Mouse (Mus musculus) monocyte, adult 5-6 weeks (primary cell): ENCODE data around the gene Gm11541. TPM values are rescaled to one million over a fixed set of nuclear protein-coding genes. Genes with fewer than 3 reads are reported as not detected.
"Not testable (repeated sequence)": the region's sequence is repeated elsewhere in the genome, so short reads cannot be mapped to it uniquely, and the experiment has no call there.

Source experiments
- ATAC-seq: fragments of 153-309, 156-312 bp; replicated peaks from 2 replicates; pipeline ENCODE4 v1.8.0; 2017; ENCODE audit warnings: mild to moderate bottlenecking; ENCODE audit not compliant: low TSS enrichment, insufficient number of reproducible peaks, severe bottlenecking, poor library complexity, low FRiP score
- total RNA-seq: library from RNA; stranded (forward); fragments of 200-1000, 200-491, 200-594 nt; gene quantifications from 3 replicates; pipeline ENCODE4 v1.2.3, GENCODE M21; 2017

The Gm11541 gene
- total RNA-seq, 1 experiment from 2014 or later = not detected

- no peak for ATAC-seq
These were observed 51.3 kb downstream of the Gm11541 start for GRCm38 (mm10) chr11:94652973-94653372.

GRCm38 (mm10) chr11:94651241-94651640 is 53.1 kb downstream of the Gm11541 start:
- not testable (repeated sequence) for ATAC-seq

GRCm38 (mm10) chr11:94646457-94646856 is 57.8 kb downstream of the Gm11541 start:
- ATAC-seq = no peak

Other genes with a start within 250 kb of the Gm11541 start
- not detected in 3 replicates for gene Cacna1g, start 230.3 kb downstream of the Gm11541 start, total RNA-seq
- gene Spata20, start 218.3 kb downstream of the Gm11541 start, total RNA-seq = 0.67 TPM in 1 of 3 replicates, not detected in the others
- not detected in 3 replicates for gene Epn3, start 204.5 kb downstream of the Gm11541 start, total RNA-seq
- gene Mycbpap, start 182.8 kb downstream of the Gm11541 start, total RNA-seq = 0.19 TPM in 1 of 3 replicates, not detected in the others
- 1.6 to 4.8 TPM (median 3.1 TPM) in 3 replicates for gene Rsad1, start 155.2 kb downstream of the Gm11541 start, total RNA-seq
- gene Chad, start 139.5 kb downstream of the Gm11541 start, total RNA-seq = not detected in 3 replicates
- 1.8 to 10.8 TPM (median 2.8 TPM) in 3 replicates for gene Acsf2, start 102.6 kb downstream of the Gm11541 start, total RNA-seq
- gene Lrrc59, start 74.7 kb downstream of the Gm11541 start, total RNA-seq = 61.6 to 80.3 TPM (median 69.2 TPM) in 3 replicates
- 13.2 to 23.6 TPM (median 19.1 TPM) in 3 replicates for gene Mrpl27, start 50.7 kb downstream of the Gm11541 start, total RNA-seq
- 1.2 TPM in 1 of 3 replicates, not detected in the others for gene Eme1, start 50.5 kb downstream of the Gm11541 start, total RNA-seq
- gene Xylt2, start 27.0 kb downstream of the Gm11541 start, total RNA-seq = 7.1 to 16.8 TPM (median 11.4 TPM) in 3 replicates
- gene Cdc34b, start 37.3 kb upstream of the Gm11541 start, total RNA-seq = not detected in 3 replicates
- not detected in 3 replicates for gene Tmem92, start 78.2 kb upstream of the Gm11541 start, total RNA-seq
- not detected in 3 replicates for gene Col1a1, start 231.7 kb upstream of the Gm11541 start, total RNA-seq